Mouse (Mus musculus): ENCODE results near the gene 9430015G10Rik. TPM values are rescaled to one million over a fixed set of nuclear protein-coding genes. Genes with fewer than 3 reads are reported as not detected.
A peak's percentile ranks its signal among the peaks of the same experiment; 100 is the strongest.

9430015G10Rik gene
- polyA plus RNA-seq, 1 experiment, result 1.6 TPM

DNA sequence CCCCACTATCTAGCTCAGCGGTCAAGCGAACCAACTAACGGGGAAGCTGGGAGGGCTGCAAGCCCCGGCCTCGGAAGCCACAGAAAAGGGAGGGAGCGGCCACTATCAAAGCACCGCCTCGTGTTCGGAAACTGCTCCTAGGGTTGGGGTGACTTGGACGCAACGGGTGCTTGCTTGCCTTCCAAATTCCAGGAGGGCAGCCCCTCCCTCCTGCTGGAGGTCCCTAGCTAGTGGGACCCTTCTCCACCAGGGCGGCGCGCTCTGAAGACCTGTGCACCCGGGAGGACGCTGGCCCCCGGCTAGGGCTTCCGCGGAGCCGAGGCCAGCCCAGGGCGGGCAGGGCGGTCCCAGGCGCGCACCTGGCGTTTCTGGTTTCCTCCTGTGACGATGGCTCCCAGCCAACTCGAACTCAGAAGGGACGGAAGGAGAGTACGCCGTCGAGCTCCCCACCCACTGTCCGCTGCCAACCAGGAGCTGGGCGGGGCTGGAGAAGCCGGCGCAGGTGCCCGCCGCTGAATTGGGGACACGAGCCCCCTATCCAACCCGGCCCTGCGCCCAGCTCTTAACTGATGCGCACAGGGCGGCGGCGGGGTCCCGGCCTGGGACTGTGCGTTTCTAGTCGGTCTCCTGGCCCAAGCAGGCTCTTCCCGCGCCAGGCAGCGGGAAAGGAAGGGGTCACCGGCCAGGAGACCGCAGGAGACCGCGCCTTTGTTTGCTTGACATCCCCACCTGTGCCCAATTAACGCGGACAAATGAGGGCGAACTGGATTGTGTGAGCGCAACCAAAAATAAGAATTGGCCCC is 32.1 kb upstream of the 9430015G10Rik start:
- Histone ChIP-seq H3K27me3 (replicated peaks) (peaks cover 37% of the 10 kb centered on the region), H3K9me3 (no peaks in the 10 kb centered on the region), H3K4me3 (replicated peaks) (peak overlapping the region; percentile 91), H3K36me3 (replicated peaks; ENCODE audit: low read length) (no peaks in the 10 kb centered on the region), H3K4me1 (peaks cover 41% of the 10 kb centered on the region)
- TF ChIP-seq FLI1 (IDR thresholded peaks at IDR 0.05; ENCODE audit: low read length) (no peak), GATA1 (IDR thresholded peaks at IDR 0.05; ENCODE audit: borderline replicate concordance, low read length) (no peak)

DNA sequence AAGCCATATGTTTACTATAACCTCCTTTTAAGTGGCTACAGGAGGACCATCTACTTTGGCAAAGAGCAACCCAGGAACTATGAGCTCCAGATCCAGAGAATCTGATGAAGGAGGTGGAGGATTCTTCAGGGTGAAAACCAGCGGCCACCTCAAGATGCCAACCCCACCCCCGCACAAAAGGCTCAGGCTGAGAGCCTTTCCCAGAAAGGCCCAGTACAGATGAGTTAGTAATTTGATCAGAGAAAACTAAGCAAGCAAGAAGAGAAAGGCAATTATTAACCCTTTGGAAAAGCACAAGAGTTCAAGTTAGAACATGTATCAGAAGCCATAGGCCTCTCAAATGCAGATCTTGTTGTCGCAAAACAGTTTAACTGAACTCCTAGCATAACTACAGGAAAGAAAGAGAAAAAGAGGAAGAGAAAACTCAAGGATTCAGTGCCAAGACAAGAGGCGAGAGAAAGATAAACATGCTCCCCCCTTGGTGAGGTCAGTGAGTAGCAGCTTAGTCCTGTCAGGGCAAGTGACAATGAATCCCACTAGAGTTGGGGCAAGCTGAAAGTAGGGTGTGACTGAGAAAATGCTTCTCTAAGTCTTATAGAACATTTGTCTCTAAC is 27.1 kb upstream of the 9430015G10Rik start:
- TF ChIP-seq FLI1 (IDR thresholded peaks at IDR 0.05; ENCODE audit: low read length) (no peak), GATA1 (IDR thresholded peaks at IDR 0.05; ENCODE audit: borderline replicate concordance, low read length) (no peak)
- Histone ChIP-seq H3K4me1 (peaks cover 27% of the 10 kb centered on the region), H3K27me3 (replicated peaks) (peaks cover 27% of the 10 kb centered on the region), H3K36me3 (replicated peaks; ENCODE audit: low read length) (no peaks in the 10 kb centered on the region), H3K4me3 (replicated peaks) (no peak overlapping the region), H3K9me3 (no peaks in the 10 kb centered on the region)

DNA sequence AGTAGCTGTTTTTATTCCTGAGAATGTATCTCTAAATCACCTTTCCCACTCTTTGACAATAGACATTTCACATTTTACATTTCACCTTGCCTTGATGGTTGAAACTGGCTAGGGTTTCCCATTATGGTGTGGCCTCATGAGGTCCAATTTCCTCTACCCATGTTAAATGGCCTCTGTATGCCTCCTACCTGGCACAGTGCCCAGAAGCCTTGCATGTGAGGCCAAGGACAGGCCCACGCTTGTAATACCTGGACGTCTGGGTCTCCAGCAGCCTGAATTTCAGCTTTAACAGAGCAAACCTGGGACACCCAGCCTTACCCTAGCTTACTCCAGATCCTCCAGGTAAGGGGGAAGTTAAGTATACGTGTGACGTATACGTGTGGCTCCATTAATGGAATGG is 26.4 kb upstream of the 9430015G10Rik start:
- H3K4me1 ChIP-seq, result peaks cover 21% of the 10 kb centered on the region
- H3K9me3 ChIP-seq, result no peaks in the 10 kb centered on the region
- H3K4me3 ChIP-seq (replicated peaks), result no peak overlapping the region
- no peaks in the 10 kb centered on the region for H3K36me3 ChIP-seq (replicated peaks; ENCODE audit: low read length)
- peaks cover 21% of the 10 kb centered on the region for H3K27me3 ChIP-seq (replicated peaks)
- no peak for TF ChIP-seq GATA1 (IDR thresholded peaks at IDR 0.05; ENCODE audit: borderline replicate concordance, low read length)

DNA sequence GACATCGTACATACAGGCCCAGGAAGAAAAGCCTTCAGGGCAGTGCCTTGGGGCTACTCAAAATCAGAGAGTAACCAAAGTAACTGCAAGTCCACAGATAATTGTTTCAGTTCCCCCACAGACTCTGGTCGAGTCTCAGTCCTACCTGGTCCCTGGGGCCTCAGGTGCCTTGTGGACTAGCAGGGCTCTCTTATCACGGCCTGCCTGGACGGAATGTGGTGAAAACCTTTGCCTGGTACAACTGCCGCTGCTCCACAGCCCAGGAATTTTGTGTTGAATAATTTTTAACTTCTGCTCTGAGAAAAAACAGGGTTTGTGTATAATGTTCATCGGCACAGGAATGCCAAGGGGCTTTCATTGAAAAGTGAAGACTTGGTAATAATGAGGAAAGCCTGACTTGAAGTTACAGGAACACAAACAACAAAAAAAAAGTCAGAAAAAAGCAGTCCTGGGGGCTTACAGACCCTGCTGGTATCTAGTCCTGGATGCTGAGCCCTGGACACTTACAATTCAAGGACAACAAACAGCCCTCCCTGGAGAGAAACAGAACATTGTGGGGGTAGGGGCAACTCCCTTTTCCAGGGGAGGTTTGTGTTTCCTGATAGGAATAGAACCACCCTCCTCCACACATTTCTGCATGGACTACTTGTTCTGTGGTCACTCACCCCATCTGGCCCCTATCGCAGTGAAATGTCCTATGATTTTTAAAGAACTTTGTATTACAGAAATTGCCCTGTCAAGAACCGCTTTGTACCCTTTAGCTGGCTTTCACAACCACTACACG is 25.5 kb upstream of the 9430015G10Rik start:
- TF ChIP-seq FLI1 (IDR thresholded peaks at IDR 0.05; ENCODE audit: low read length) (no peak), GATA1 (IDR thresholded peaks at IDR 0.05; ENCODE audit: borderline replicate concordance, low read length) (no peak)
- H3K9me3 ChIP-seq, result no peaks in the 10 kb centered on the region
- no peak overlapping the region for H3K4me3 ChIP-seq (replicated peaks)
- H3K4me1 ChIP-seq, result peaks cover 20% of the 10 kb centered on the region
- no peaks in the 10 kb centered on the region for H3K36me3 ChIP-seq (replicated peaks; ENCODE audit: low read length)
- H3K27me3 ChIP-seq (replicated peaks), result peaks cover 16% of the 10 kb centered on the region

GRCm38 (mm10) chr4:156085256-156085655 is 24.5 kb upstream of the 9430015G10Rik start:
- TF ChIP-seq GATA1 (IDR thresholded peaks at IDR 0.05; ENCODE audit: borderline replicate concordance, low read length), result no peak
- no peak for TF ChIP-seq FLI1 (IDR thresholded peaks at IDR 0.05; ENCODE audit: low read length)
- peaks cover 17% of the 10 kb centered on the region for H3K4me1 ChIP-seq
- peaks cover 12% of the 10 kb centered on the region for H3K27me3 ChIP-seq (replicated peaks)
- no peak overlapping the region for H3K4me3 ChIP-seq (replicated peaks)
- H3K9me3 ChIP-seq, result no peaks in the 10 kb centered on the region
- no peaks in the 10 kb centered on the region for H3K36me3 ChIP-seq (replicated peaks; ENCODE audit: low read length)

DNA sequence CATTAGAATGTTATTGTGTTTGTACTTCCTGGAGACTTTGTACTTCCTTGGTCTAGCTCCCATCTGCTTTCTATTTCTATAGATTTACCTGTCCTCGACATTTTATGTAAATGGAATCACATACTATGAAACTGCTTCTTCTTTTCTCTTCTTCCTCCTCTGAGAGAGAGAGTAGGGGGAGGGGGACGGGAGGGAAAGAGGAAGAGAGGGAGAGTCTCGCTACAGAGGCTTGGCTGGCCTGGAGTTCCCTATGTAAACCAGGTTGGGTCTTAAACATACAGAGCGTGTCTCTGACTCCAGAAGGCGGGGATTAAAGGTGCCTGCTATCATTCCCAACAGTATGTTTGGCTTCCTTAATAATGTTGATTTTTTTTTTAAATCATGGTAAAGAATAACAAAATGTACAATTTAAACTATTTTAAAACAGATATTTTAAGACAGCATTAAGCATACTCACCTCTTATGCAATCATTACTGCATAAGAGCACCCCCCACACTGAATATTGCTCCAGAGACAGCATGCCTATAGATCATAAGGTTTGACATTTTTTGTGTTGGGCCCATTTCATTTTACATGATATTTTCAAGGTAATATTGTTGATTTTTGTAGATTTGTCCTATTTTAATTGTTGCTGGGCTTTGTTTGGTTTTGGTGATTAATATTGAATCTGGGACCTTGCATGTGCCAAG is 22.2 kb upstream of the 9430015G10Rik start:
- H3K4me1 ChIP-seq, result peaks cover 9% of the 10 kb centered on the region
- H3K4me3 ChIP-seq (replicated peaks), result no peak overlapping the region
- no peaks in the 10 kb centered on the region for H3K36me3 ChIP-seq (replicated peaks; ENCODE audit: low read length)
- H3K27me3 ChIP-seq (replicated peaks), result peaks cover 15% of the 10 kb centered on the region
- TF ChIP-seq FLI1 (IDR thresholded peaks at IDR 0.05; ENCODE audit: low read length), result no peak
- H3K9me3 ChIP-seq, result no peaks in the 10 kb centered on the region

GRCm38 (mm10) chr4:156091236-156091635 is 18.5 kb upstream of the 9430015G10Rik start:
- no peak for TF ChIP-seq FLI1 (IDR thresholded peaks at IDR 0.05; ENCODE audit: low read length)
- TF ChIP-seq GATA1 (IDR thresholded peaks at IDR 0.05; ENCODE audit: borderline replicate concordance, low read length), result no peak
- Histone ChIP-seq H3K4me1 (no peaks in the 10 kb centered on the region), H3K4me3 (replicated peaks) (no peak overlapping the region)

GRCm38 (mm10) chr4:156092765-156093164 is 17.0 kb upstream of the 9430015G10Rik start:
- TF ChIP-seq FLI1 (IDR thresholded peaks at IDR 0.05; ENCODE audit: low read length), result no peak
- no peak for TF ChIP-seq GATA1 (IDR thresholded peaks at IDR 0.05; ENCODE audit: borderline replicate concordance, low read length)
- Histone ChIP-seq H3K4me3 (replicated peaks) (no peak overlapping the region), H3K36me3 (replicated peaks; ENCODE audit: low read length) (no peaks in the 10 kb centered on the region), H3K9me3 (no peaks in the 10 kb centered on the region), H3K27me3 (replicated peaks) (peaks cover 33% of the 10 kb centered on the region), H3K4me1 (peaks cover 13% of the 10 kb centered on the region)

More at GRCm38 (mm10) chr4:156091236-156091635, 18.5 kb upstream of the 9430015G10Rik start:
- Histone ChIP-seq H3K27me3 (replicated peaks) (peaks cover 25% of the 10 kb centered on the region), H3K36me3 (replicated peaks; ENCODE audit: low read length) (no peaks in the 10 kb centered on the region), H3K9me3 (no peaks in the 10 kb centered on the region)

DNA sequence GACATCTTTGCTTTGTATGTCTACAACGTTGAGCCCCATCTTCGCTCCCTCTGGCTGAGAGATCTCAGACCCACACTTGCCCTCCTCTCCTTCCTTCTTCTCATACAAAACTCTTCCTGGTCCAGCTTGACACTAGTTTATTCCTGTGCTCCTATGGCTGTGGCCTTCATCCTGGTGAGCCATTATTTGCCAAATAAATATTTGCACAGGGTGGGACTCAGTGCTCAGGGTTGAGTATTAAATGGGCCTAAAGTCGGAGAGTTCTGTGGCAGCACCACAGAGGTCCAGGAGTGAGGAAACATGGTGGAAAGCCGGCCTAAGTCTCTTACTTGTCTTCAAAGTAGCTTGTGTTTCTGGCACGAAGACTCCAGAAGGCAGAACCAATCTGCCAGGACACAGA is 16.0 kb upstream of the 9430015G10Rik start:
- TF ChIP-seq FLI1 (IDR thresholded peaks at IDR 0.05; ENCODE audit: low read length) (no peak), GATA1 (IDR thresholded peaks at IDR 0.05; ENCODE audit: borderline replicate concordance, low read length) (no peak)
- peaks cover 14% of the 10 kb centered on the region for H3K4me1 ChIP-seq
- H3K27me3 ChIP-seq (replicated peaks), result peaks cover 40% of the 10 kb centered on the region

More for the DNA sequence above, 16.0 kb upstream of the 9430015G10Rik start:
- Histone ChIP-seq H3K36me3 (replicated peaks; ENCODE audit: low read length) (no peaks in the 10 kb centered on the region), H3K9me3 (no peaks in the 10 kb centered on the region), H3K4me3 (replicated peaks) (no peak overlapping the region)

Measured in megakaryocyte, embryonic 14.5 days (primary cell).